Mouse (Mus musculus) heart, postnatal 0 days (tissue): ENCODE data around the gene Cd300lg.

Experiments
- CTCF ChIP-seq: IDR thresholded peaks from 2 replicates; pipeline ENCODE4 v1.5.1; 2016; ENCODE audit warnings: antibody characterized with exemption, control low read depth, low read depth
- EP300 ChIP-seq: IDR thresholded peaks from 2 replicates; pipeline ENCODE4 v1.6.1; 2016; ENCODE audit warnings: antibody characterized with exemption, low read depth

- TF ChIP-seq EP300 (no peak), CTCF (no peak)
These were observed 35.0 kb upstream of the Cd300lg start for GRCm38 (mm10) chr11:102006271-102006670.
